Mouse (Mus musculus): ENCODE results near the gene Ppm1d. TPM values are rescaled to one million over a fixed set of nuclear protein-coding genes. Genes with fewer than 3 reads are reported as not detected.

The Ppm1d gene
- 10 to 100 TPM; 19.2 to 20.4 TPM for total RNA-seq (2021)

- intact Hi-C loops (cut with DNase I): loop anchor here (5.0 kb wide), 1 partner anchor 41 kb away; the partner anchor contains the start of gene Bcas3
- peak; percentile 97 to 99 for DNase-seq (ENCODE audit: extremely low spot score in 1 of 2, low spot score in 2 of 2)
These were observed at the start of gene Ppm1d for GRCm38 (mm10) chr11:85310713-85311574. Gene Ppm1d (plus strand): TSS chr11:85311244.

- intact Hi-C loops (cut with DNase I): no loop called here
These were observed 46.4 kb upstream of the Ppm1d start for GRCm38 (mm10) chr11:85264635-85265034.

GRCm38 (mm10) chr11:85267393-85267792, 43.7 kb upstream of the Ppm1d start:
- intact Hi-C loops (cut with DNase I): no loop called here
- DNase-seq (ENCODE audit: extremely low spot score in 1 of 2, low spot score in 2 of 2): no peak

More at GRCm38 (mm10) chr11:85264635-85265034, 46.4 kb upstream of the Ppm1d start:
- DNase-seq (ENCODE audit: extremely low spot score in 1 of 2, low spot score in 2 of 2): no peak

DNA sequence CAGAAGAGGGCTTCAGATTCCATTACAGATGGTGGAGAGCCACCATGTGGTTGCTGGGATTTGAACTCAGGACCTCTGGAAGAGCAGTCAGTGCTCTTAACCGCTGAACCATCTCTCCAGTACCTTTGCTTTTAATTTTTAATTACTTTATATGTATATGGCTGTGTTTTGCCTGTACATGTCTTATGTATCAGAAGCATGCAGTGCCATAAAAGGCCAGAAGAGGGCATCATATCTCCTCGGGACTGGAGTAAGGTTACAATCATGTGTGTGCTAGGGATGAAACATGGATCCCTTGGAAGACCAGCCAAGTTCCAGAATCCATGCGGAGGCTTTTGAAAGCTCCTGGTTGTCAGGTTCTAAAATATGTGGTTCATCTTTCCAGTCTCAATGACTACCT, 40.4 kb upstream of the Ppm1d start:
- intact Hi-C loops (cut with DNase I): no loop called here
- peak in 1 of 2 experiments; percentile 43 for DNase-seq (ENCODE audit: extremely low spot score in 1 of 2, low spot score in 2 of 2)

GRCm38 (mm10) chr11:85273299-85273698, 37.7 kb upstream of the Ppm1d start:
- intact Hi-C loops (cut with DNase I): no loop called here
- DNase-seq (ENCODE audit: extremely low spot score in 1 of 2, low spot score in 2 of 2): no peak

GRCm38 (mm10) chr11:85275151-85275550, 35.9 kb upstream of the Ppm1d start:
- DNase-seq (ENCODE audit: extremely low spot score in 1 of 2, low spot score in 2 of 2): no peak
- intact Hi-C loops (cut with DNase I): no loop called here

DNA sequence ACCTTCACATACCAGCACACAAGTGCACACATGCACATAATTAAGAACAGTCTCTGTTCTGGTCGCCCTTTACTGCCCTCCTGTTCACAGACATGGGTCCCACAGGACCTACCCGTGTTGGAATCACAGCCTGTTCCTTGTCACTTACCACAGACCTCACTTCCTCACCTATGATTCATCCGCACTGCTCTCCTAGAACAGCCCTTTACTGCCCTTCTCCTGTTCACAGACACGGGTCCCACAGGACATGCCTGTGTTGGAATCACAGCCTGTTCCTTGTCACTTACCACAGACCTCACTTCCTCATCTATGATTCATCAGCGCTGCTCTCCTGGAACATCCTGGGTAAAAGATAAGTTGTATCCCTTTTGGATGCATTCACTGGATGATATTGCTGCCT, 33.4 kb upstream of the Ppm1d start:
- intact Hi-C loops (cut with DNase I): no loop called here
- DNase-seq (ENCODE audit: extremely low spot score in 1 of 2, low spot score in 2 of 2): no peak

DNA sequence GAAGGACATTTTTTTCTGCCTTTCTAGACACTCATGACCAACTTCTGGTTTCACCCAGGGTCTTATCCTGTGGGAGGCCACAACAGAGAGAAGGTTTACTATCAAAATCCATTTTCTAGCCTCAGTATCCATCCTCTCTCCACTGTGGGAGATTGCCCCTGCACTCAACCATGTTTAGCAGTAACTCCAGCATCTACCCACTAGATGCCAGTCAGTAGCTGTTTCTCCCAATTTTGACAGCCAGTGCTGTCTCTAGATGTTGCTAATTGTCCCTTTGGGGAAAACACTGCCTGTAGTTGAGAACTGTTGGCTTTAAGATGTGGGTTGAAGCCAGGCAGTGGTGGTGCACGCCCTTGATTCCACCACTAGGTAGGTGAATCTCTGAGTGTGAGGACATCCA, 32.9 kb upstream of the Ppm1d start:
- intact Hi-C loops (cut with DNase I): no loop called here
- DNase-seq (ENCODE audit: extremely low spot score in 1 of 2, low spot score in 2 of 2): no peak

- no peak for DNase-seq (ENCODE audit: extremely low spot score in 1 of 2, low spot score in 2 of 2)
- intact Hi-C loops (cut with DNase I): no loop called here
These were observed 29.7 kb upstream of the Ppm1d start for GRCm38 (mm10) chr11:85281219-85281878.

DNA sequence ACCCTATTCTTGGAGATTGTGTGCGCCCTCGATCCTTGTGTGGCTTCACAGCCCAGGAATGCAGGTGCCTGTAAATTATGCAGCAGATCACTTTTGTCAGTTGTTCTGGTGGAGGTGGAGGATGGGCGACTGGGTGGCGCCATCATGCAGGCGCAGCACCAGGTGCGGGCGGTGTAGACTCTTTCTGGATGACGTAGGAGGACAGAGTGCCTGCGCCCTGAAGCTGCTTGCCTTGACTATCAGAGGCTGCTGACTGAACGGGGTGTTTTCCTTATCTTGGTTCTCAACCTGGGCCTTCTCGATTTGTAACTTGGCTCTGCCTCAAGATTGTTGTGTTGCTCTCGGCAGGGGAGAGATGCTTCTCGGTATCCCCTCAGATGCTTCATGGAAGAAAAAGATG, 13.1 kb upstream of the Ppm1d start:
- no peak for DNase-seq (ENCODE audit: extremely low spot score in 1 of 2, low spot score in 2 of 2)
- intact Hi-C loops (cut with DNase I): no loop called here

GRCm38 (mm10) chr11:85299880-85300279, 11.2 kb upstream of the Ppm1d start:
- intact Hi-C loops (cut with DNase I): no loop called here
- no peak for DNase-seq (ENCODE audit: extremely low spot score in 1 of 2, low spot score in 2 of 2)

DNA sequence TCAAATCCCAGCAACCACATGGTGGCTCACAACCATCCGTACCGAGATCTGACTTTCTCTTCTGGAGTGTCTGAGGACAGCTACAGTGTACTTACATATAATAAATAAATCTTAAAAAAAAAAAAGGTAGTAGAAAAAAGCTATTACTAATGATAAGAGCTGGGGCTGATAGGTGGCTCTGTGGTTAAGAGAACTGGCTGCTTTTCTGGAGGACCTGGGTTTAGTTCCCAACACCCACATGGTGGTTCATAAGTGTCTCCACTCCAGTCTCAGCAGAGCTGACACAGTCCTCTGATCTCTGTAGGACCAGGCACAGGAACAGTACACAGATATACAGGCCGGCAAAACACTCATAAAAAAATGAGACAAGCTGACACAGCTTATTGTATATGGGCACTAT, 9.9 kb upstream of the Ppm1d start:
- intact Hi-C loops (cut with DNase I): no loop called here

DNA sequence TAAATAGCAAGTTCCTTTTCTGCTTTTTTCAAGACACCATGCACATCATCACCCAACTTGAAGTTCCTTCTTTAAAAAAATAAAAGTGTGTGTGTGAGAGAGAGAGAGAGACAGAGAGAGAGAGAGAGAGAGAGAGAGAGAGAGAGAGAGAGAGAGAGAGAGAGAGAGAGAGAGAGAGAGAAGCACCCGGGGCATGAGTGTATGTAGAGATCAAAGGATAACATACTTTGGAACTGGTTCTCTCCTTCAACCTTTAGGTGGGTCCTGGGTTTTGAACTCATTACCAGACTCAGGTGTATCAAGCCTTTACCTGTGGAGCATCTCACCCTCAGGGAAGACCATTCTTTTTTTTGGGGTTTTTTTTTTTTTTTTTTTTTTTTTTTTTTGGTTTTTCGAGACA, 9.2 kb upstream of the Ppm1d start:
- intact Hi-C loops (cut with DNase I): no loop called here
- no peak for DNase-seq (ENCODE audit: extremely low spot score in 1 of 2, low spot score in 2 of 2)

More for the DNA sequence above, 9.9 kb upstream of the Ppm1d start:
- no peak for DNase-seq (ENCODE audit: extremely low spot score in 1 of 2, low spot score in 2 of 2)

DNA sequence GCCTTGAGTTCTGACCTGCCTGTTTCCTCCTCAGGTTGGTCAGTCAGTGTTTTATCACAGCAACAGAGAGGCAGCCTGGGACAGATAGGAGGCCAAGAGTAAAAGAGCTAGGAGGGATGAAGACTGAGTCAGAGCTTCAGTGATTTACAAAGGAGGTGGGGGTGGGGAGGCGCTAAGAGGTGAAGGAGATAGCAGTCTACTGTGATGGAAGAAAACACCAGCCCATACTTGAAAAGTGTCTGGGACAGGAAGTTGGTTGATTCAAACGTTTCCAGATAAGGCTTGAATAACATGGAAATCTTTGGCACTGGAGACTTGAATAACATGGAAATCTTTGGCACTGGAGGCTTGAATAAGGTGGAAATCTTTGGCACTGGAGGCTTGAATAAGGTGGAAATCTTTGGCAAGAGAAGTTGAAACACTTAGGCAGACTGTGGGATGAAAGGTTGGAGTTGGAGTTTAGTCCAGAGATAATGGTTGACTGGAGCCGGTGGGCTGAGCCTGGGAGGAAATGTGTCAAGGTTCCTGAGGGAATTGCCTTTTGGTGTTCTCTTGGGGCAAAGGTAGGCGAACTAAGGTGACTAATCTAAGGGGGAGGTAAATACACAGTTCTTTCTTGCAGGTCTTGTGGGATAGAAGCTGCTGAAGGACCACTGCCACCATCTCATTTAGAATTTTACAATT, 4.3 kb upstream of the Ppm1d start:
- DNase-seq (ENCODE audit: extremely low spot score in 1 of 2, low spot score in 2 of 2): no peak
- intact Hi-C loops (cut with DNase I): no loop called here

DNA sequence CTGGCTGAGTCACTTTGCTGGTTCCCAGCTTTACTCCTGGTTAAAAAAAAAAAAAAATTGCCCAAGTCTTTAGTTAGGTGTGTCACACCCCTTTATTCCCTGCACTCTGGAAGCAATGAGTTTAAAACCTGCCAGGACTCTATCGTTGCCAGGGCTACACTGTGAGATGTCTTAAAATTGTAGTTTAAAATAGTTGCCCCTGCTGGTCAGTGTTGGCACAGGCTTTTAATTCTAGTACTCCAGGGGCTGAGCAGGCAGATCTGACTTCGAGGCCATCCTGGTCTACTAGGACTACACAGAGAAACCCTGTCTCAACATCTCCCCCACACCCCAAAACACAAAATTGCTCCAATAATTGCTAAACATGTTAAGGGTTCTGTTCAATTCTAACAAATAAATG, 2.2 kb upstream of the Ppm1d start:
- intact Hi-C loops (cut with DNase I): no loop called here
- DNase-seq (ENCODE audit: extremely low spot score in 1 of 2, low spot score in 2 of 2): no peak

DNA sequence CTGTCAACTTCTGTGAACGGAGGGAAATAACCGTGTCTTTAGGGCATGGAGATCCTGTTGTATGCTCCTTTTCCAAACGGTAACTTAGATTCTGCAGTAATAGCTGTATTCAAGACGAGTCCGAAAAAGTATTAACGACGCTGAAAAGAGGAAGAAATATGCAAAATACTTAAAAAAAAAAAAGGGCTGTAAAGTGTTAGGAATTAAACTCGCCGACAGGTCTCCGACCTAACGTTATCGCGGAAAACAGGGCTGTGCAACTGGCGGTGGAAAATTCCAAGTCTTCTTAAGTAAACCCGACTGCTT, 684 bp upstream of the Ppm1d start:
- DNase-seq (ENCODE audit: extremely low spot score in 1 of 2, low spot score in 2 of 2): no peak
- intact Hi-C loops (cut with DNase I): loop anchor here (5.0 kb wide), 1 partner anchor 42 kb away; the partner anchor contains the start of gene Bcas3

- DNase-seq (ENCODE audit: extremely low spot score in 1 of 2, low spot score in 2 of 2): peak in 1 of 2 experiments; percentile 41
- intact Hi-C loops (cut with DNase I): loop anchor here (5.0 kb wide), 1 partner anchor 40 kb away; the partner anchor contains the start of gene Bcas3
These were observed 824 bp downstream of the Ppm1d start for GRCm38 (mm10) chr11:85311645-85312490.

DNA sequence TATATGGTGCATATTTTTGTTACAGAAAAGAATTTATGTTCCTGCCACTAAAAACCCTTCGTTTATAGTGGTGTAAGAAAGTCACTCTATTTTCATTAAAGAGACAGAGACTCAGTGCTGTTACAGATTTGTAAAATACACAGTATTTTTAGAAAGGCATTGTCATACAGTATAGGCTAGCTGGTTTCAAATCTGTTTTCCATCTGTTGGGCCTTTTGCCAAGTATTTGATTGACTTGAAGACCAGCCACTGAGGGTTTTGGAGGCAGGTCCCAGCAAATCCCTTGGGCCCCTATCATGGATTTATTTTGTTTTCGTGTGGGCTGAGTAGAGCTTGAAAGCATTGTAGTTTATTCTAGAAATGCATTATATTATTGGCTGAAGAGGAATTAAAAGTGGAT, 1.8 kb downstream of the Ppm1d start:
- intact Hi-C loops (cut with DNase I): loop anchor here (5.0 kb wide), 1 partner anchor 39 kb away; the partner anchor contains the start of gene Bcas3
- peak; percentile 54 to 78 for DNase-seq (ENCODE audit: extremely low spot score in 1 of 2, low spot score in 2 of 2)

DNA sequence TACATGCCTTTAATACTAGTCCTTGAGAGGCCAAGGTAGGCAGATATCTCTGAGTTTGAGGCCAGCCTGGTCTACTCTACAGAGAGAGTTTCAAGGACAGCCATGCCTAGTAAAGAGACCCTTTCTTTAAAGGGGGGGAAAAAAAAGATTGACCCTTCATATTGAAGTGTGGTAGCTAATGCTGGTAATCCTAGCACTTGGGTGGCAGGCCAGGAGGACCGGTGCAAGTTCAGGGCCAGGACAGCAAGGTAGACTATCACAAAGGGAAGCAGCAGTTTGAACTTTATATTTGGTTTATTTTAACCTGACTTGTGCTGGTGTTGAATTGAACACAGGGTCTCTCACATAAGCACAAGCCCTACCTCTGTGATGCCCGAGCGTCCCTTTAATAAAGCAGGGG, 2.3 kb downstream of the Ppm1d start:
- intact Hi-C loops (cut with DNase I): loop anchor here (5.0 kb wide), 1 partner anchor 39 kb away; the partner anchor contains the start of gene Bcas3
- DNase-seq (ENCODE audit: extremely low spot score in 1 of 2, low spot score in 2 of 2): no peak
